Mouse (Mus musculus): ENCODE data around the gene Lce1a1.
"Not testable (repeated sequence)": the region's sequence is repeated elsewhere in the genome, so short reads cannot be mapped to it uniquely, and the experiment has no call there.

GRCm38 (mm10) chr3:92689154-92689553 lies 41.0 kb upstream of the Lce1a1 start:
- TF ChIP-seq GATA1 (IDR thresholded peaks at IDR 0.05; ENCODE audit: borderline replicate concordance, low read length); FLI1 (IDR thresholded peaks at IDR 0.05; ENCODE audit: low read length): not testable (repeated sequence)
